Mouse (Mus musculus) hindbrain, embryonic 15.5 days (tissue): ENCODE measurements around the gene Ndc80. TPM values are rescaled to one million over a fixed set of nuclear protein-coding genes. Genes with fewer than 3 reads are reported as not detected.
"Not testable (repeated sequence)": the region's sequence is repeated elsewhere in the genome, so short reads cannot be mapped to it uniquely, and the experiment has no call there.

Source experiments
- ATAC-seq: fragments of 200-750 bp; cut with Nextera tagmentation; 2 replicates; pipeline ENCODE4 v1.8.0; 2017; ENCODE audit warnings: low read depth, moderate number of reproducible peaks, moderate TSS enrichment; ENCODE audit not compliant: low FRiP score
- H3K27ac ChIP-seq: fragments of 300-500 bp; sonication (generic); replicated peaks from 2 replicates; pipeline ENCODE4 v1.5.1; 2015; ENCODE audit warnings: mild to moderate bottlenecking, inconsistent platforms
- H3K27me3 ChIP-seq: fragments of 300-500 bp; sonication (generic); 2 replicates; pipeline ENCODE4 v1.6.1; 2015; ENCODE audit warnings: control low read depth, inconsistent platforms
- H3K36me3 ChIP-seq: fragments of 300-500 bp; sonication (generic); 2 replicates; pipeline ENCODE4 v1.6.1; 2015; ENCODE audit warnings: control low read depth, inconsistent platforms
- H3K4me1 ChIP-seq: fragments of 300-500 bp; sonication (generic); replicated peaks from 2 replicates; pipeline ENCODE4 v1.6.1; 2015; ENCODE audit warnings: control low read depth, inconsistent platforms
- H3K4me2 ChIP-seq: fragments of 300-500 bp; sonication (generic); 2 replicates; pipeline ENCODE4 v1.6.1; 2015; ENCODE audit warnings: moderate library complexity, mild to moderate bottlenecking, inconsistent platforms
- H3K4me3 ChIP-seq: fragments of 300-500 bp; sonication (generic); 2 replicates; pipeline ENCODE4 v1.5.1; 2015; ENCODE audit warnings: mild to moderate bottlenecking, inconsistent platforms
- H3K9ac ChIP-seq: fragments of 300-500 bp; sonication (generic); 2 replicates; pipeline ENCODE4 v1.6.1; 2015; ENCODE audit warnings: inconsistent platforms
- H3K9me3 ChIP-seq: fragments of 300-500 bp; sonication (generic); 2 replicates; pipeline ENCODE4 v1.6.1; 2016; ENCODE audit warnings: control low read depth, inconsistent platforms
- WGBS: fragments of 180-500 bp; shearing (Covaris S2); methylation state at CpG from one replicate; pipeline ENCODE4 v1.1.7; 2015; 5-methylcytosine and 5-hydroxymethylcytosine counted together
- polyA plus RNA-seq: library from polyadenylated mRNA; unstranded; fragments of >200 nt; fragmentation: Nextera tagmentation; extraction: Ambion mirVana; gene quantifications from 2 replicates; pipeline ENCODE4 v1.2.1, GENCODE M21; 2015

The Ndc80 gene
- polyA plus RNA-seq: 8.1 and 9.9 TPM in 2 replicates

GRCm38 (mm10) chr17:71526711-71527564 is at the start of gene Ndc80:
TSS of gene Ndc80 (minus strand) at chr17:71526857.
- WGBS: under 1% methylated on average over 66 of the region's 66 CpGs
- peaks cover 16% of the 10 kb centered on the region for H3K4me1 ChIP-seq
- no peaks in the 10 kb centered on the region for H3K9me3 ChIP-seq
- no peaks in the 10 kb centered on the region for H3K36me3 ChIP-seq
- H3K9ac ChIP-seq: peak within 1 kb of the TSS; percentile 51
- peak within 1 kb of the TSS; percentile 91 for H3K27ac ChIP-seq
- H3K4me3 ChIP-seq: peak within 1 kb of the TSS; percentile 46
- H3K27me3 ChIP-seq: no peaks in the 10 kb centered on the region
- ATAC-seq: peak; percentile 98
- peak within 1 kb of the TSS; percentile 68 for H3K4me2 ChIP-seq

- Histone ChIP-seq H3K4me2 (no peak overlapping the region), H3K4me1 (no peaks in the 10 kb centered on the region), H3K9me3 (no peaks in the 10 kb centered on the region), H3K36me3 (no peaks in the 10 kb centered on the region), H3K9ac (no peak overlapping the region), H3K27me3 (no peaks in the 10 kb centered on the region), H3K27ac (no peak overlapping the region), H3K4me3 (no peak overlapping the region)
- ATAC-seq: no peak
Observed at GRCm38 (mm10) chr17:71561631-71562030, 35.0 kb upstream of the Ndc80 start.

GRCm38 (mm10) chr17:71552901-71553300 is 26.2 kb upstream of the Ndc80 start:
- 0 out of 2 replicates have a peak overlapping the region, but pooled peaks have one; percentile 13 for H3K9ac ChIP-seq
- peaks cover 21% of the 10 kb centered on the region; the same call in 1 of the 2 replicates for H3K27me3 ChIP-seq
- no peaks in the 10 kb centered on the region for H3K9me3 ChIP-seq
- no peaks in the 10 kb centered on the region for H3K36me3 ChIP-seq
- H3K4me1 ChIP-seq: peaks cover 13% of the 10 kb centered on the region
- peak overlapping the region; percentile 91 for H3K4me2 ChIP-seq
- no peak for ATAC-seq
- no peak overlapping the region for H3K27ac ChIP-seq
- peak overlapping the region; percentile 71 for H3K4me3 ChIP-seq
- WGBS: 14% methylated on average over 11 of the region's 11 CpGs

GRCm38 (mm10) chr17:71551757-71552451 is 25.2 kb upstream of the Ndc80 start, which contains the start of gene Spdya:
TSS of gene Spdya (plus strand) at chr17:71552061.
- Histone ChIP-seq H3K4me3 (peak within 1 kb of the TSS; percentile 71), H3K9me3 (no peaks in the 10 kb centered on the region), H3K36me3 (no peaks in the 10 kb centered on the region), H3K27ac (peak within 1 kb of the TSS; percentile 79), H3K4me2 (peak within 1 kb of the TSS; percentile 91), H3K9ac (peak within 1 kb of the TSS; percentile 65), H3K4me1 (peaks cover 13% of the 10 kb centered on the region), H3K27me3 (peaks cover 21% of the 10 kb centered on the region; the same call in 1 of the 2 replicates)
- under 1% methylated on average over 72 of the region's 78 CpGs for WGBS
- peak; percentile 97 for ATAC-seq

- peaks cover 21% of the 10 kb centered on the region; the same call in 1 of the 2 replicates for H3K27me3 ChIP-seq
- H3K27ac ChIP-seq: peak overlapping the region; percentile 60; the same call in 1 of the 2 replicates
- H3K4me1 ChIP-seq: peaks cover 13% of the 10 kb centered on the region
- H3K9ac ChIP-seq: peak overlapping the region; percentile 65
- ATAC-seq: no peak
- WGBS: 4% methylated on average over 6 of the region's 6 CpGs
- no peaks in the 10 kb centered on the region for H3K36me3 ChIP-seq
- H3K4me3 ChIP-seq: peak overlapping the region; percentile 71
- H3K4me2 ChIP-seq: peak overlapping the region; percentile 91
- no peaks in the 10 kb centered on the region for H3K9me3 ChIP-seq
Observed at GRCm38 (mm10) chr17:71551350-71551749, 24.7 kb upstream of the Ndc80 start.

- peaks cover 16% of the 10 kb centered on the region; the same call in 1 of the 2 replicates for H3K27me3 ChIP-seq
- no peaks in the 10 kb centered on the region for H3K36me3 ChIP-seq
- peaks cover 13% of the 10 kb centered on the region for H3K4me1 ChIP-seq
- H3K9ac ChIP-seq: no peak overlapping the region
- no peak for ATAC-seq
- H3K4me2 ChIP-seq: no peak overlapping the region
- no peaks in the 10 kb centered on the region for H3K9me3 ChIP-seq
- H3K27ac ChIP-seq: no peak overlapping the region
- 5% methylated on average over 1 of the region's 1 CpGs for WGBS
- H3K4me3 ChIP-seq: no peak overlapping the region
Observed at GRCm38 (mm10) chr17:71548586-71548985, 21.9 kb upstream of the Ndc80 start.

- 89% methylated on average over 3 of the region's 3 CpGs for WGBS
- Histone ChIP-seq H3K27me3 (no peaks in the 10 kb centered on the region), H3K4me1 (no peaks in the 10 kb centered on the region), H3K9me3 (no peaks in the 10 kb centered on the region), H3K36me3 (no peaks in the 10 kb centered on the region), H3K4me2 (no peak overlapping the region), H3K9ac (no peak overlapping the region), H3K27ac (no peak overlapping the region), H3K4me3 (no peak overlapping the region)
- no peak for ATAC-seq
Observed at GRCm38 (mm10) chr17:71537164-71537563, 10.5 kb upstream of the Ndc80 start.

GRCm38 (mm10) chr17:71535595-71535994 is 8.9 kb upstream of the Ndc80 start:
- not testable (repeated sequence) for H3K9ac ChIP-seq, H3K4me1 ChIP-seq, H3K27me3 ChIP-seq, H3K4me2 ChIP-seq, ATAC-seq, H3K27ac ChIP-seq, H3K4me3 ChIP-seq, H3K9me3 ChIP-seq, H3K36me3 ChIP-seq
- WGBS: 83% methylated on average over 1 of the region's 1 CpGs

- H3K9me3 ChIP-seq: no peaks in the 10 kb centered on the region
- H3K4me1 ChIP-seq: peaks cover 16% of the 10 kb centered on the region
- H3K27ac ChIP-seq: no peak overlapping the region
- H3K4me3 ChIP-seq: no peak overlapping the region
- ATAC-seq: no peak
- H3K4me2 ChIP-seq: no peak overlapping the region; the same call in 1 of the 2 replicates
- no peaks in the 10 kb centered on the region for H3K36me3 ChIP-seq
- H3K27me3 ChIP-seq: no peaks in the 10 kb centered on the region
- no peak overlapping the region for H3K9ac ChIP-seq
Observed at GRCm38 (mm10) chr17:71528042-71528441, 1.4 kb upstream of the Ndc80 start.

GRCm38 (mm10) chr17:71526302-71526708 is 352 bp downstream of the Ndc80 start:
- H3K27ac ChIP-seq: peak overlapping the region; percentile 91; the same call in 1 of the 2 replicates
- peak overlapping the region; percentile 68 for H3K4me2 ChIP-seq
- peak; percentile 13; the same call in 1 of the 2 replicates for ATAC-seq
- no peaks in the 10 kb centered on the region for H3K9me3 ChIP-seq
- H3K4me3 ChIP-seq: peak overlapping the region; percentile 46
- H3K27me3 ChIP-seq: no peaks in the 10 kb centered on the region
- peak overlapping the region; percentile 51 for H3K9ac ChIP-seq
- WGBS: under 1% methylated on average over 13 of the region's 13 CpGs
- peaks cover 16% of the 10 kb centered on the region for H3K4me1 ChIP-seq
- no peaks in the 10 kb centered on the region for H3K36me3 ChIP-seq

GRCm38 (mm10) chr17:71510297-71510696 is 16.4 kb downstream of the Ndc80 start:
- Histone ChIP-seq H3K27ac (no peak overlapping the region), H3K4me1 (no peaks in the 10 kb centered on the region), H3K4me2 (no peak overlapping the region), H3K9me3 (no peaks in the 10 kb centered on the region), H3K4me3 (no peak overlapping the region), H3K27me3 (no peaks in the 10 kb centered on the region), H3K36me3 (no peaks in the 10 kb centered on the region), H3K9ac (no peak overlapping the region)
- WGBS: 99% methylated on average over 11 of the region's 11 CpGs
- ATAC-seq: no peak

GRCm38 (mm10) chr17:71506832-71507231 is 19.8 kb downstream of the Ndc80 start:
- WGBS: 93% methylated on average over 8 of the region's 8 CpGs
- H3K4me2 ChIP-seq: no peak overlapping the region
- no peak for ATAC-seq
- H3K4me1 ChIP-seq: no peaks in the 10 kb centered on the region
- H3K36me3 ChIP-seq: no peaks in the 10 kb centered on the region
- H3K27ac ChIP-seq: no peak overlapping the region
- H3K4me3 ChIP-seq: no peak overlapping the region
- no peak overlapping the region for H3K9ac ChIP-seq
- H3K27me3 ChIP-seq: no peaks in the 10 kb centered on the region
- no peaks in the 10 kb centered on the region for H3K9me3 ChIP-seq
